In the genomic region with DNA sequence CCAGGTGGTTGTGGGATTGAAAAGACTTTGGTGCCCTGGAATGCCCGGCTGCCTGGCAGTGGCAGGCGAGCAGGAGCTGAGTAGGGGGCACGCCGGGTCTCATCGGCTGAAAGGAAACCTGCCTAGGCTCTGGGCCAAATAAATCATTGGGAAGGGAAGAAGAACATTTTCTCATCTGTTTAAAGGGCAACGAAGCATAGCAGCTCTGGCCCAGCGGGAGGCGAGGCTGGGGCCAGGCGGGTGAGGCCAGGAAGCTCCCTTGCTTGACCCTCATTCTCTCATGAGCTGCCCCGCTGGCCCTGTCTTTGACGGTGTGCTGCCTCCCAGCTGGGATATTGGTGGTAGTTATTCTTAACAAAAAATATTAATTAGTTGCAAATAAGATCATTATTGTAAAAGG, we compare ENCODE assay signal across 31 mouse cellular contexts. TPM values are rescaled to one million over a fixed set of nuclear protein-coding genes. Genes with fewer than 3 reads are reported as not detected.
DNase-seq lines count a peak whose midpoint lies in the region; ATAC-seq and TF ChIP-seq lines count a peak whose summit lies in the region.
"Had no signal": no experiment of that assay in that cellular context is flagged by ENCODE, and none has a peak within 500 bp of the region (broad histone marks: within the 10 kb centered on the region; RNA-seq: fewer than 3 reads in every experiment).

No protein-coding gene starts in this region.

- peaks cover 14% of the 10 kb centered on the region for H3K4me1 ChIP-seq in midbrain, postnatal 0 days (ENCODE audit: insufficient read depth, low read length)
- H3K4me1 ChIP-seq in midbrain, embryonic 11.5 days (ENCODE audit: control insufficient read depth, insufficient read depth, low read length), result peaks cover 33% of the 10 kb centered on the region

- H3K4me3 ChIP-seq in midbrain, postnatal 0 days (ENCODE audit: low read depth, low read length), result no peak overlapping the region
- H3K4me3 ChIP-seq in midbrain, embryonic 11.5 days (ENCODE audit: low read depth, low read length), result no peak overlapping the region
- H3K4me3 ChIP-seq: heart, embryonic 15.5 days; hindbrain, embryonic 12.5 days; limb, embryonic 10.5 days; limb, embryonic 15.5 days; liver, embryonic 13.5 days; myocyte; neural tube, embryonic 13.5 days had no signal

- H3K9me3 ChIP-seq in midbrain, postnatal 0 days (ENCODE audit: low read length), result no peaks in the 10 kb centered on the region
- H3K9me3 ChIP-seq in midbrain, embryonic 11.5 days (ENCODE audit: control insufficient read depth, low read length), result no peaks in the 10 kb centered on the region
- H3K9me3 ChIP-seq: heart, embryonic 15.5 days; hindbrain, embryonic 12.5 days; limb, embryonic 10.5 days; limb, embryonic 15.5 days; liver, embryonic 13.5 days; neural tube, embryonic 13.5 days had no signal

- 43% methylated on average over 11 of the region's 11 CpGs for WGBS in midbrain, postnatal 0 days
- 37% methylated on average over 11 of the region's 11 CpGs for WGBS in midbrain, embryonic 11.5 days

- intact Hi-C loops in left cerebral cortex, postnatal 14 days (cut with DNase I), result no loop called here

- no peaks in the 10 kb centered on the region for H3K27me3 ChIP-seq in midbrain, postnatal 0 days (ENCODE audit: insufficient read depth, low read length)
- peaks cover 17% of the 10 kb centered on the region for H3K27me3 ChIP-seq in midbrain, embryonic 11.5 days (ENCODE audit: control insufficient read depth, insufficient read depth, low read length)

- no peaks in the 10 kb centered on the region for H3K36me3 ChIP-seq in midbrain, postnatal 0 days (ENCODE audit: insufficient read depth, low read length)
- no peaks in the 10 kb centered on the region for H3K36me3 ChIP-seq in midbrain, embryonic 11.5 days (ENCODE audit: control insufficient read depth, insufficient read depth, low read length)
- H3K36me3 ChIP-seq: heart, embryonic 15.5 days; hindbrain, embryonic 12.5 days; limb, embryonic 10.5 days; limb, embryonic 15.5 days; liver, embryonic 13.5 days; neural tube, embryonic 13.5 days had no signal

- H3K9ac ChIP-seq in midbrain, postnatal 0 days (replicated peaks; ENCODE audit: low read length, poor library complexity, severe bottlenecking), result peak overlapping the region; percentile 24; the same call in 1 of the 2 replicates
- no peak overlapping the region for H3K9ac ChIP-seq in midbrain, embryonic 11.5 days (ENCODE audit: low read length)
- H3K9ac ChIP-seq: heart, embryonic 15.5 days; hindbrain, embryonic 12.5 days; limb, embryonic 15.5 days; liver, embryonic 13.5 days had no signal

- DNase-seq in kidney, adult 18-20 months, result peak; percentile 33
- no peak for DNase-seq in kidney, adult 11 months
- DNase-seq in midbrain, postnatal 0 days (ENCODE audit: low spot score), result no peak
- no peak for DNase-seq in midbrain, embryonic 11.5 days (ENCODE audit: low spot score, missing footprints)
- peak; percentile 54 for DNase-seq in kidney, postnatal 14 days
- DNase-seq in thymus, postnatal 4 days, result no peak
- DNase-seq in left cerebral cortex, postnatal 14 days (ENCODE audit: low spot score in 2 of 2), result no peak
- DNase-seq: adrenal gland, postnatal 25 days; B cell, adult 2 months; cerebellum, adult 18-20 months; gastrocnemius, postnatal 14 days; heart, postnatal 36 days; layer of hippocampus, postnatal 36 days; liver, embryonic 13.5 days; lung, adult 2 months; lung, postnatal 10 days had no signal

- H3K27ac ChIP-seq in midbrain, postnatal 0 days (ENCODE audit: low read depth, low read length), result no peak overlapping the region
- no peak overlapping the region for H3K27ac ChIP-seq in midbrain, embryonic 11.5 days (ENCODE audit: low read depth, low read length)
- H3K27ac ChIP-seq: heart, embryonic 15.5 days; hindbrain, embryonic 12.5 days; limb, embryonic 10.5 days; limb, embryonic 15.5 days; liver, embryonic 13.5 days; macrophage had no signal

- TF ChIP-seq CTCF in midbrain, postnatal 0 days (IDR thresholded peaks at IDR 0.05), result no peak

- ATAC-seq in midbrain, postnatal 0 days (ENCODE audit: low FRiP score), result no peak
- no peak for ATAC-seq in midbrain, embryonic 11.5 days (ENCODE audit: low FRiP score)
- ATAC-seq: forebrain, embryonic 14.5 days; intestine, postnatal 0 days; midbrain, embryonic 16.5 days had no signal

- H3K4me2 ChIP-seq in midbrain, postnatal 0 days (ENCODE audit: low read depth, low read length, poor library complexity, severe bottlenecking), result no peak overlapping the region
- no peak overlapping the region for H3K4me2 ChIP-seq in midbrain, embryonic 11.5 days
- H3K4me2 ChIP-seq: heart, embryonic 15.5 days; hindbrain, embryonic 12.5 days; limb, embryonic 15.5 days; liver, embryonic 13.5 days; neural tube, embryonic 13.5 days had no signal

RNA-seq across cellular contexts. Expression of gene Adgrb2, which starts 3.0 kb away (rescaled TPM):
- 293 and 312 TPM in 2 replicates for total RNA-seq in midbrain, postnatal 0 days (2014; rRNA removed)
- polyA plus RNA-seq in midbrain, postnatal 0 days (2015; fragmentation: Nextera tagmentation; extraction: Ambion mirVana), result 17.4 and 17.9 TPM in 2 replicates
- 2.3 and 3.0 TPM in 2 replicates for polyA plus RNA-seq in midbrain, embryonic 11.5 days (2014; fragmentation: Nextera tagmentation; extraction: Ambion mirVana)
- 100 to 1,000 TPM; 352 to 365 TPM for total RNA-seq in left cerebral cortex, postnatal 14 days (2021)
- total RNA-seq: granulocyte monocyte progenitor cell, adult 5-6 weeks had no signal
- polyA plus RNA-seq: macrophage had no signal

RNA-seq across cellular contexts. Expression of gene Spocd1, which starts 52.6 kb away (rescaled TPM):
- not detected in 2 replicates for total RNA-seq in midbrain, postnatal 0 days (2014; rRNA removed)
- 0.09 and 0.27 TPM in 2 replicates for polyA plus RNA-seq in midbrain, postnatal 0 days (2015; fragmentation: Nextera tagmentation; extraction: Ambion mirVana)
- not detected in 2 replicates for polyA plus RNA-seq in midbrain, embryonic 11.5 days (2014; fragmentation: Nextera tagmentation; extraction: Ambion mirVana)
- under 1 TPM; 0.15 to 0.68 TPM for total RNA-seq in left cerebral cortex, postnatal 14 days (2021)
- total RNA-seq: gastrocnemius, postnatal 14 days; granulocyte monocyte progenitor cell, adult 5-6 weeks; heart, postnatal 36 days; megakaryocyte-erythroid progenitor cell, adult 5-6 weeks had no signal
- polyA plus RNA-seq: embryonic facial prominence, embryonic 11.5 days; forebrain, embryonic 14.5 days; intestine, postnatal 0 days; limb, embryonic 10.5 days; liver, embryonic 13.5 days; lung, adult 2 months; macrophage; midbrain, embryonic 16.5 days; myocyte; neural tube, embryonic 13.5 days; stomach, embryonic 14.5 days; urinary bladder, adult 2 months had no signal

Comparison
In these comparisons a context has a peak if more than half of its experiments do, and no peak if none do; other contexts are left out.
1. DNase-seq: peak in kidney, adult 18-20 months (single experiment) and kidney, postnatal 14 days (single experiment); none in kidney, adult 11 months (single experiment), midbrain, postnatal 0 days (single experiment), midbrain, embryonic 11.5 days (single experiment), thymus, postnatal 4 days (single experiment) and left cerebral cortex, postnatal 14 days (0 of 2).